Mouse (Mus musculus): ENCODE measurements around the gene Ipo9. TPM values are rescaled to one million over a fixed set of nuclear protein-coding genes. Genes with fewer than 3 reads are reported as not detected.
A peak's percentile ranks its signal among the peaks of the same experiment; 100 is the strongest.

Gene Ipo9
- polyA plus RNA-seq (2014; fragmentation: Nextera tagmentation; extraction: Ambion mirVana): 184 and 191 TPM in 2 replicates

GRCm38 (mm10) chr1:135429901-135430668, at the start of gene Ipo9:
Ipo9 (minus strand) TSS chr1:135430499.
- H3K9ac ChIP-seq (ENCODE audit: low read length): peak within 1 kb of the TSS; percentile 97
- ATAC-seq (ENCODE audit: insufficient read depth, low FRiP score, low TSS enrichment) (peak; percentile 95), DNase-seq (ENCODE audit: low spot score) (peak; percentile 95)
- H3K36me3 ChIP-seq (ENCODE audit: control insufficient read depth, insufficient read depth, low read length): peaks cover 6% of the 10 kb centered on the region; the same call in 1 of the 2 replicates
- peak within 1 kb of the TSS; percentile 84 for H3K27ac ChIP-seq (ENCODE audit: low read depth, low read length)
- H3K27me3 ChIP-seq (ENCODE audit: control insufficient read depth, insufficient read depth, low read length): no peaks in the 10 kb centered on the region
- H3K4me1 ChIP-seq (ENCODE audit: control insufficient read depth, insufficient read depth, low read length): peaks cover 9% of the 10 kb centered on the region
- H3K4me2 ChIP-seq (ENCODE audit: low read depth): peak within 1 kb of the TSS; percentile 64
- under 1% methylated on average over 65 of the region's 65 CpGs for WGBS
- H3K4me3 ChIP-seq (ENCODE audit: low read depth, low read length): peak within 1 kb of the TSS; percentile 96
- H3K9me3 ChIP-seq (ENCODE audit: control insufficient read depth, low read length): no peaks in the 10 kb centered on the region

GRCm38 (mm10) chr1:135475571-135475895, 45.2 kb upstream of the Ipo9 start:
- Histone ChIP-seq H3K4me2 (ENCODE audit: low read depth) (no peak overlapping the region), H3K9me3 (ENCODE audit: control insufficient read depth, low read length) (no peaks in the 10 kb centered on the region), H3K36me3 (ENCODE audit: control insufficient read depth, insufficient read depth, low read length) (no peaks in the 10 kb centered on the region), H3K4me3 (ENCODE audit: low read depth, low read length) (no peak overlapping the region), H3K27ac (ENCODE audit: low read depth, low read length) (no peak overlapping the region), H3K9ac (ENCODE audit: low read length) (no peak overlapping the region), H3K4me1 (ENCODE audit: control insufficient read depth, insufficient read depth, low read length) (no peaks in the 10 kb centered on the region), H3K27me3 (ENCODE audit: control insufficient read depth, insufficient read depth, low read length) (no peaks in the 10 kb centered on the region)
- WGBS: 95% methylated on average over 7 of the region's 7 CpGs
- no peak for ATAC-seq (ENCODE audit: insufficient read depth, low FRiP score, low TSS enrichment)
- DNase-seq (ENCODE audit: low spot score): no peak

GRCm38 (mm10) chr1:135474861-135475570, 44.7 kb upstream of the Ipo9 start:
- Histone ChIP-seq H3K4me2 (ENCODE audit: low read depth) (no peak overlapping the region), H3K27me3 (ENCODE audit: control insufficient read depth, insufficient read depth, low read length) (no peaks in the 10 kb centered on the region), H3K4me1 (ENCODE audit: control insufficient read depth, insufficient read depth, low read length) (no peaks in the 10 kb centered on the region), H3K4me3 (ENCODE audit: low read depth, low read length) (no peak overlapping the region), H3K27ac (ENCODE audit: low read depth, low read length) (no peak overlapping the region), H3K36me3 (ENCODE audit: control insufficient read depth, insufficient read depth, low read length) (no peaks in the 10 kb centered on the region), H3K9me3 (ENCODE audit: control insufficient read depth, low read length) (no peaks in the 10 kb centered on the region), H3K9ac (ENCODE audit: low read length) (no peak overlapping the region)
- no peak for ATAC-seq (ENCODE audit: insufficient read depth, low FRiP score, low TSS enrichment)
- DNase-seq (ENCODE audit: low spot score): no peak
- 68% methylated on average over 15 of the region's 15 CpGs for WGBS

GRCm38 (mm10) chr1:135472536-135472935, 42.2 kb upstream of the Ipo9 start:
- Histone ChIP-seq H3K4me2 (ENCODE audit: low read depth) (no peak overlapping the region), H3K27me3 (ENCODE audit: control insufficient read depth, insufficient read depth, low read length) (no peaks in the 10 kb centered on the region), H3K9ac (ENCODE audit: low read length) (no peak overlapping the region), H3K4me1 (ENCODE audit: control insufficient read depth, insufficient read depth, low read length) (no peaks in the 10 kb centered on the region), H3K4me3 (ENCODE audit: low read depth, low read length) (no peak overlapping the region), H3K9me3 (ENCODE audit: control insufficient read depth, low read length) (no peaks in the 10 kb centered on the region), H3K27ac (ENCODE audit: low read depth, low read length) (no peak overlapping the region), H3K36me3 (ENCODE audit: control insufficient read depth, insufficient read depth, low read length) (no peaks in the 10 kb centered on the region)
- no peak for ATAC-seq (ENCODE audit: insufficient read depth, low FRiP score, low TSS enrichment)
- WGBS: 80% methylated on average over 5 of the region's 5 CpGs
- no peak for DNase-seq (ENCODE audit: low spot score)

- Histone ChIP-seq H3K4me3 (ENCODE audit: low read depth, low read length) (no peak overlapping the region), H3K4me2 (ENCODE audit: low read depth) (no peak overlapping the region), H3K36me3 (ENCODE audit: control insufficient read depth, insufficient read depth, low read length) (no peaks in the 10 kb centered on the region), H3K9ac (ENCODE audit: low read length) (no peak overlapping the region), H3K4me1 (ENCODE audit: control insufficient read depth, insufficient read depth, low read length) (no peaks in the 10 kb centered on the region), H3K27me3 (ENCODE audit: control insufficient read depth, insufficient read depth, low read length) (no peaks in the 10 kb centered on the region), H3K27ac (ENCODE audit: low read depth, low read length) (no peak overlapping the region), H3K9me3 (ENCODE audit: control insufficient read depth, low read length) (no peaks in the 10 kb centered on the region)
- ATAC-seq (ENCODE audit: insufficient read depth, low FRiP score, low TSS enrichment) (no peak), DNase-seq (ENCODE audit: low spot score) (no peak)
- WGBS: 87% methylated on average over 5 of the region's 5 CpGs
These were observed 41.4 kb upstream of the Ipo9 start for GRCm38 (mm10) chr1:135471742-135472141.

- no peak overlapping the region for H3K9ac ChIP-seq (ENCODE audit: low read length)
- no peak overlapping the region for H3K4me2 ChIP-seq (ENCODE audit: low read depth)
- no peaks in the 10 kb centered on the region for H3K9me3 ChIP-seq (ENCODE audit: control insufficient read depth, low read length)
- no peak for DNase-seq (ENCODE audit: low spot score)
- ATAC-seq (ENCODE audit: insufficient read depth, low FRiP score, low TSS enrichment): no peak
- H3K36me3 ChIP-seq (ENCODE audit: control insufficient read depth, insufficient read depth, low read length): no peaks in the 10 kb centered on the region; the same call in 1 of the 2 replicates
- H3K4me1 ChIP-seq (ENCODE audit: control insufficient read depth, insufficient read depth, low read length): no peaks in the 10 kb centered on the region
- H3K4me3 ChIP-seq (ENCODE audit: low read depth, low read length): no peak overlapping the region
- H3K27me3 ChIP-seq (ENCODE audit: control insufficient read depth, insufficient read depth, low read length): no peaks in the 10 kb centered on the region
- H3K27ac ChIP-seq (ENCODE audit: low read depth, low read length): no peak overlapping the region
- 91% methylated on average over 13 of the region's 13 CpGs for WGBS
These were observed 40.2 kb upstream of the Ipo9 start for GRCm38 (mm10) chr1:135470546-135470945.

GRCm38 (mm10) chr1:135467462-135467861, 37.2 kb upstream of the Ipo9 start:
- no peak overlapping the region for H3K4me3 ChIP-seq (ENCODE audit: low read depth, low read length)
- DNase-seq (ENCODE audit: low spot score): no peak
- no peak overlapping the region for H3K9ac ChIP-seq (ENCODE audit: low read length)
- no peak for ATAC-seq (ENCODE audit: insufficient read depth, low FRiP score, low TSS enrichment)
- WGBS: 95% methylated on average over 5 of the region's 5 CpGs
- H3K4me2 ChIP-seq (ENCODE audit: low read depth): no peak overlapping the region
- H3K4me1 ChIP-seq (ENCODE audit: control insufficient read depth, insufficient read depth, low read length): no peaks in the 10 kb centered on the region
- H3K27ac ChIP-seq (ENCODE audit: low read depth, low read length): no peak overlapping the region
- H3K9me3 ChIP-seq (ENCODE audit: control insufficient read depth, low read length): no peaks in the 10 kb centered on the region
- H3K36me3 ChIP-seq (ENCODE audit: control insufficient read depth, insufficient read depth, low read length): no peaks in the 10 kb centered on the region; the same call in 1 of the 2 replicates
- H3K27me3 ChIP-seq (ENCODE audit: control insufficient read depth, insufficient read depth, low read length): no peaks in the 10 kb centered on the region

- Histone ChIP-seq H3K27me3 (ENCODE audit: control insufficient read depth, insufficient read depth, low read length) (no peaks in the 10 kb centered on the region), H3K9ac (ENCODE audit: low read length) (no peak overlapping the region), H3K36me3 (ENCODE audit: control insufficient read depth, insufficient read depth, low read length) (no peaks in the 10 kb centered on the region; the same call in 1 of the 2 replicates), H3K4me2 (ENCODE audit: low read depth) (no peak overlapping the region), H3K4me3 (ENCODE audit: low read depth, low read length) (no peak overlapping the region), H3K27ac (ENCODE audit: low read depth, low read length) (no peak overlapping the region), H3K9me3 (ENCODE audit: control insufficient read depth, low read length) (no peaks in the 10 kb centered on the region), H3K4me1 (ENCODE audit: control insufficient read depth, insufficient read depth, low read length) (no peaks in the 10 kb centered on the region)
- WGBS: 75% methylated on average over 3 of the region's 3 CpGs
- DNase-seq (ENCODE audit: low spot score) (no peak), ATAC-seq (ENCODE audit: insufficient read depth, low FRiP score, low TSS enrichment) (no peak)
These were observed 36.6 kb upstream of the Ipo9 start for GRCm38 (mm10) chr1:135466935-135467334.

- no peak for ATAC-seq (ENCODE audit: insufficient read depth, low FRiP score, low TSS enrichment)
- no peak overlapping the region for H3K4me3 ChIP-seq (ENCODE audit: low read depth, low read length)
- no peak overlapping the region for H3K9ac ChIP-seq (ENCODE audit: low read length)
- no peak overlapping the region for H3K4me2 ChIP-seq (ENCODE audit: low read depth)
- H3K27ac ChIP-seq (ENCODE audit: low read depth, low read length): no peak overlapping the region
- no peaks in the 10 kb centered on the region; the same call in 1 of the 2 replicates for H3K36me3 ChIP-seq (ENCODE audit: control insufficient read depth, insufficient read depth, low read length)
- no peak for DNase-seq (ENCODE audit: low spot score)
- WGBS: 91% methylated on average over 19 of the region's 19 CpGs
- H3K9me3 ChIP-seq (ENCODE audit: control insufficient read depth, low read length): no peaks in the 10 kb centered on the region
- H3K27me3 ChIP-seq (ENCODE audit: control insufficient read depth, insufficient read depth, low read length): no peaks in the 10 kb centered on the region
- no peaks in the 10 kb centered on the region for H3K4me1 ChIP-seq (ENCODE audit: control insufficient read depth, insufficient read depth, low read length)
These were observed 35.4 kb upstream of the Ipo9 start for GRCm38 (mm10) chr1:135465734-135466133.

All from neural tube, embryonic 11.5 days (tissue).